Mouse (Mus musculus) limb, embryonic 10.5 days (tissue): ENCODE data around the gene Fez1. TPM values are rescaled to one million over a fixed set of nuclear protein-coding genes. Genes with fewer than 3 reads are reported as not detected.

ENCODE experiments used
- DNase-seq: peaks from one replicate; pipeline ENCODE4 v3.0.0-alpha.2; 2017; ENCODE audit warnings: low spot score
- H3K27ac ChIP-seq: fragments of 300-500 bp; sonication (generic); 2 replicates; pipeline ENCODE4 v1.5.1; 2016; ENCODE audit warnings: mild to moderate bottlenecking
- H3K27me3 ChIP-seq: fragments of 300-500 bp; sonication (generic); 2 replicates; pipeline ENCODE4 v1.6.1; 2016; ENCODE audit warnings: low read depth, mild to moderate bottlenecking; ENCODE audit not compliant: poor library complexity, severe bottlenecking
- H3K36me3 ChIP-seq: fragments of 300-500 bp; sonication (generic); 2 replicates; pipeline ENCODE4 v1.6.1; 2016; ENCODE audit warnings: mild to moderate bottlenecking, moderate library complexity
- H3K4me1 ChIP-seq: fragments of 300-500 bp; sonication (generic); 2 replicates; pipeline ENCODE4 v1.6.1; 2016
- H3K4me3 ChIP-seq: fragments of 300-500 bp; sonication (generic); 2 replicates; pipeline ENCODE4 v1.5.1; 2016; ENCODE audit warnings: mild to moderate bottlenecking, moderate library complexity
- H3K9me3 ChIP-seq: fragments of 300-500 bp; sonication (generic); replicated peaks from 2 replicates; pipeline ENCODE4 v1.6.1; 2016; ENCODE audit warnings: mild to moderate bottlenecking
- WGBS: fragments of 180-500 bp; shearing (Covaris S2); methylation state at CpG from one replicate; pipeline ENCODE4 v1.1.7; 2016; 5-methylcytosine and 5-hydroxymethylcytosine counted together
- polyA plus RNA-seq: library from polyadenylated mRNA; unstranded; fragments of >200 nt; fragmentation: Nextera tagmentation; extraction: Ambion mirVana; gene quantifications from 2 replicates; pipeline ENCODE4 v1.2.1, GENCODE M21; 2016

Gene Fez1
- polyA plus RNA-seq, 1 experiment from 2014 or later = 10.0 TPM

DNA sequence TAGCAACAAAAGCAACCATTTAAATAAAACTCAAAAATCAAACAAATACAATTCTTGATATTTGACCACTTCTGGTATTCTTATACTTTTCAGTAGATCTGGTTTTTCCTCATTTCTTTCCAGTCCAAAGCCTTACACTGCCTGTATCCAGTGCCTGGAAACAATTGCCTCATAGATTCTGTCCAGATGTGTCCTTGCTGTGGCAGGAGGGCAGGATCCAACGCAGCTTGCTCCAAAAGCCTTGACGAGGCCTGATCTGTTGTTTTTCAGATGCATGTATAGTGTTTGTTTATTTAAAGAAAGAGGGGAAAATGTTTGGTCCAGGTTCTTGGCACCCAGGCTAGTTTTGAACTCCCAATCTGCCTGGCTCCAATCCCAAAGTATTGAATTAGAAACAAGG lies 34.7 kb downstream of the Fez1 start:
- no peaks in the 10 kb centered on the region for H3K36me3 ChIP-seq

DNA sequence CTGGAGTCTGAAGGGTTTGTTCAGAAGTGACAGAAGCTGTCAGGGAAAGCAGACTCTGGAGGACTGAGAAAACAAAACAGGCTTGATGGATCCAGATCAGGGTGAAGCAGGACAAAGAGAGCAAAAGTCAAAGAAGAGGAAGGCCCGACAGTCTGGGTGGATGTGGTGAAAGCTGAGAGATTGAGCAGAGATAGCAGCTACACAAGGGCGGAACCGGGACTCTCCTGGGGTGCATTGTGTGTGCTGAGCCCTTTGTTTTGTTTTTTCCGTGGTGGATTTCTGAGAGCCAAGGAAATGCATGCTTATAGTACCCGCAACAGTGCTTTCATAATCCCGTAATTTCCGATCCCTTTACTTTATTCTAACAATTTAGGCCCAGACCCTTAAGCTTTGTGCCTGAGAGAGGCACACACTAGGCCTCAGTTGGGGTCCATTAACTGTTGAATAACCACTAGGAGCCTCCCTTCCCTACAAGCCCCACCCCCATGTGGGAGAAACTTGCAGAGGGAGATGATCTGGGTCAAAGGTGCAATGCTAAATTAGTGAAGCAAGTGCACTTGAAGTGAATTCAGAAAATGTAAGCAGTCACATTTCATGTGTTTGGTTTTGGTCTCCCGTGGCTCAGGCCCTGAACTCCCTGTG lies 35.9 kb downstream of the Fez1 start:
- H3K4me1 ChIP-seq = no peaks in the 10 kb centered on the region
- no peaks in the 10 kb centered on the region for H3K27me3 ChIP-seq
- no peak overlapping the region for H3K4me3 ChIP-seq
- WGBS = 53% methylated on average over 8 of the region's 8 CpGs
- H3K9me3 ChIP-seq = no peaks in the 10 kb centered on the region
- H3K27ac ChIP-seq = no peak overlapping the region
- no peaks in the 10 kb centered on the region for H3K36me3 ChIP-seq
- no peak for DNase-seq

More for the DNA sequence above, 34.7 kb downstream of the Fez1 start:
- H3K4me3 ChIP-seq = no peak overlapping the region
- H3K4me1 ChIP-seq = no peaks in the 10 kb centered on the region
- H3K27me3 ChIP-seq = no peaks in the 10 kb centered on the region
- no peak for DNase-seq
- no peaks in the 10 kb centered on the region for H3K9me3 ChIP-seq
- no peak overlapping the region for H3K27ac ChIP-seq
- WGBS = 46% methylated on average over 2 of the region's 2 CpGs

DNA sequence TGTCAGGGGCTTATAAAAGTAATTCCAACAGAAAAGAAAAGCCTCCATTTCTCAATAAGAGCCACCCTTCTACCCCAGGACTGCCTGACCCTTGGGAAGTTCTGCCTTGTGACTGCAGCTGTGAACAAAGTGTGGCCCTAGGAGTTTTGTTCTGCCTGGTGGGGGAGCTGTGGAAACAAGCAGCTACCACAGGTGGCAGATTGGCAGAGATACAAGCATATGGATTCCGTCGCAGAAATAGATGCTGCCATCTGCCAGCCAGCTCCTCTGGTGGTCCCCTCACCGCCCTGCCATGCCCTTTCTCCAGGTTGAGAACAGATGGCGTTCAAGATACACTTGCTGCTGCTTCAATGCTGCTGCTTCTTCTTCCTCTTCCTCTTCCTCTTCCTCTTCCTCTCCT lies 37.0 kb downstream of the Fez1 start:
- Histone ChIP-seq H3K4me1 (no peaks in the 10 kb centered on the region), H3K27ac (no peak overlapping the region), H3K4me3 (no peak overlapping the region), H3K27me3 (no peaks in the 10 kb centered on the region), H3K9me3 (no peaks in the 10 kb centered on the region), H3K36me3 (no peaks in the 10 kb centered on the region)
- 42% methylated on average over 4 of the region's 4 CpGs for WGBS
- no peak for DNase-seq

DNA sequence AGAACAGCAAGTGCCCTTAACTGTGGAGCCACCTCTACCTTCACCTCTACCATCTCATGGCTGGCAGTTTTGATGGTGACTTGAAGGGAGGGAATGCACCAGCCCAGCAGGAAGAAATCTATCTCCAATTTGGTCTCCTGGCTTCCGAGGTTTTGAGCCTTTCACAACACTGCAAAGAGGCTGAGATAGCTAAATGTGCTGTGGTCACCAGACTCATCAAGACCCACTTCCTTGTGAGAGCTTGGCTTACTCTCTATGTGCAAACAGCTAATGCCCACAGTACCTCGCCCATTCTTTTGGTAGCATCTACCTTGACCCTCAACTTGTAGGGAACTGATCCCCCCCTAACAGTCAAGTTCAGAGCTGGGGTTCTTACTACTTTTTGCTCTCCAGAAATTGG lies 40.9 kb downstream of the Fez1 start:
- no peak for DNase-seq
- H3K27ac ChIP-seq = no peak overlapping the region
- H3K4me1 ChIP-seq = peaks cover 8% of the 10 kb centered on the region
- H3K4me3 ChIP-seq = no peak overlapping the region
- no peaks in the 10 kb centered on the region for H3K36me3 ChIP-seq
- 86% methylated on average over 2 of the region's 2 CpGs for WGBS
- no peaks in the 10 kb centered on the region for H3K9me3 ChIP-seq
- no peaks in the 10 kb centered on the region for H3K27me3 ChIP-seq

DNA sequence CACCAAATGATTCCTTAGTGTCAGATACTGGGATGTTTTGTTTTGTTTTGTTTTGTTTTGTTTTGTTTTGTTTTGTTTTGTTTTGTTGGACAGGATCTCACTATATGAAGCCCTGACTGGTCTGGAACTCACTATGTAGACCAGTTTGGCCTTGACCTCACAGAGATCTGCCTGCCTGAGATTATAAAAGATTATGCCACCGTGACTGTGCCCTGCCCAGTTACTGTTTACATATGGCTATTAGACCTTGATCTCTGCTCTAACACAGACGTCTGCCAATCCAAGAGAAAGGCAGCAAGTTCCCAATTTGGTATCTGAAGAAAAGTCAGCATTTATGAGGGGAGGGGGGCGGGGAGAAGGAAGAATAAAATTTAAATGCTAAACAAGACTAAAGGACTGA lies 42.0 kb downstream of the Fez1 start:
- WGBS = 66% methylated on average over 3 of the region's 3 CpGs
- H3K4me1 ChIP-seq = peaks cover 8% of the 10 kb centered on the region
- no peaks in the 10 kb centered on the region for H3K9me3 ChIP-seq
- no peaks in the 10 kb centered on the region for H3K27me3 ChIP-seq
- DNase-seq = no peak
- no peak overlapping the region for H3K27ac ChIP-seq
- H3K4me3 ChIP-seq = no peak overlapping the region
- H3K36me3 ChIP-seq = no peaks in the 10 kb centered on the region

DNA sequence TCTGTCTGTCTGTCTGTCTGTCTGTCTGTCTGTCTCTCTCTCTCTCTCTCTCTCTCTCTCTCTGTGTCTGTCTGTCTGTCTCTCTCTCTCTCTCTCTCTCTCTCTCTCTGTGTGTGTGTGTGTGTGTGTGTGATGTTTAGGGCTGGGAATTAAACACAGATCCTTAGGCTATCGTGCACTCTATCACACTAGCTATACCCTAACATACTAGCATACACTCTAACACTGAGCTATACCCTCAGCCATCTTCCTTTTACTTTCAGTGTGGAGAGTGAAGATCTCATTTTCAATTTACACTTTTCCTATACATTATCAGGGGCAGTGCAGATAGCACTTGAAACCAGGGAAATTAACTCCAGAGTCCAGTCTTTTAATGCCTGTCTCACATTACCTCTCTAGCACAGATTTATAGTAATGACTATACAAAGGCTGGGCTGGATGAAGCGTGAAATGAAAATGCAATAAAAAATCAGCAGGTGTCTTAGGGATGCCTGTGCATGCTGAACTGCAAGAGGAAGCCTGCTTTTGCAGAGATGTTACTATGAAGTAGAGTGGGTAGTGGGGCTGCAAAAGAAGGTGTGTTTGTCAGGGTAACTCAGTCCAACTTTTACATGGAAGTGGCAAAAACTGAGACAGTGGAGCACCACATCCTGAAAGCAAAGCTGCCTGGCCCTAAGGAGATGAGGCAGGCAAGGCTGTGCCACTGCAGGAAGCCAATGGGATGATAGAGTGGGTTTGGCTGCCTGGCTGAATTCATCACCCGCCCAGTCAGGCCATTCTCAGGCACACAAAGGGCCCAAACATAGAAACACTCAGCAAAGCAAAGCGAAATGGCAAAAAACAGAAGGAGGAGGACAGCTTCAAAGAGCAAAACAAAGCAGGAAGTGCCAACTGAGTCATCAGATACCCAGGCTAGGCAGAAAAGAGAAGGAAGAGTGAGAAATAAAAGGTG lies 43.5 kb downstream of the Fez1 start:
- Histone ChIP-seq H3K36me3 (no peaks in the 10 kb centered on the region), H3K9me3 (no peaks in the 10 kb centered on the region), H3K27me3 (no peaks in the 10 kb centered on the region), H3K27ac (no peak overlapping the region), H3K4me3 (no peak overlapping the region), H3K4me1 (peaks cover 8% of the 10 kb centered on the region)
- DNase-seq = no peak
- WGBS = 49% methylated on average over 4 of the region's 4 CpGs

DNA sequence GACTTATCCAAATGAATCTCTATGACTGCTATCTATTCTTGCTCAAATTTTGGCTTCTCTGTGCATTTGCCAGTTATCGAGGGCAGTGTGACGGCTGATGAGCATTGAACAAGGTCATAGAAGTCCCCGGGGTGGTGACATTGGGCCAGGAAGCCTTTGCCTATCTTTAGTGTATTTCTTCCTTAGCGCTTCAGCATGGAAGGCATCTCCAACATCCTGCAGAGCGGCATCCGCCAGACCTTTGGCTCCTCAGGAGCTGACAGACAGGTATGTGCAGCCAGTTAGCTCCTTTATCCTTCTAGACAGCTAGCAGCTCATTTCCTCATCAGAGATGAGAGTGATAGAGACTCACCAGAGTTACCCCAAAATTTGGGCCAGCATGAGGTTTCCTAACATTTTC lies 47.0 kb downstream of the Fez1 start:
- H3K27me3 ChIP-seq = no peaks in the 10 kb centered on the region
- peaks cover 8% of the 10 kb centered on the region for H3K4me1 ChIP-seq
- no peaks in the 10 kb centered on the region for H3K36me3 ChIP-seq
- H3K4me3 ChIP-seq = no peak overlapping the region
- no peaks in the 10 kb centered on the region for H3K9me3 ChIP-seq
- no peak for DNase-seq
- H3K27ac ChIP-seq = no peak overlapping the region
- 89% methylated on average over 6 of the region's 6 CpGs for WGBS

DNA sequence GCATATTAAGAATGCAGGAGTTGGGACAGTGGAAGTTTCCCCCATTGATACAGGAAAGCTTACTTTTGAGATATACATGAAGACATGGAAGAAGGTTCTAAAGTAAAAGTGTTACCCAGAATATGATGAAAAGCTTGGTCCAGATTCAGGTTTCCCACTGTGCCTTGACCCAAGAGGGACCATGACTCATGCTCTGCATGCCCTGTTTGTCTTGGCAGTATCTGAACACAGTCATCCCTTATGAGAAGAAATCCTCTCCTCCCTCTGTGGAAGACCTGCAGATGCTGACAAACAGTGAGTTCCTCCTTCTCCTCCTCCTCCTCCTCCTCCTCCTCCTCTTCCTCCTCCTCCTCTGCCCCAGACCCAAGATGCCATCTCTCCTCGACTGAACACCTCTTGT lies 48.6 kb downstream of the Fez1 start:
- Histone ChIP-seq H3K4me3 (no peak overlapping the region), H3K4me1 (peaks cover 3% of the 10 kb centered on the region), H3K9me3 (no peaks in the 10 kb centered on the region), H3K27ac (no peak overlapping the region), H3K27me3 (no peaks in the 10 kb centered on the region), H3K36me3 (no peaks in the 10 kb centered on the region)
- DNase-seq = no peak
- 22% methylated on average over 1 of the region's 1 CpGs for WGBS

DNA sequence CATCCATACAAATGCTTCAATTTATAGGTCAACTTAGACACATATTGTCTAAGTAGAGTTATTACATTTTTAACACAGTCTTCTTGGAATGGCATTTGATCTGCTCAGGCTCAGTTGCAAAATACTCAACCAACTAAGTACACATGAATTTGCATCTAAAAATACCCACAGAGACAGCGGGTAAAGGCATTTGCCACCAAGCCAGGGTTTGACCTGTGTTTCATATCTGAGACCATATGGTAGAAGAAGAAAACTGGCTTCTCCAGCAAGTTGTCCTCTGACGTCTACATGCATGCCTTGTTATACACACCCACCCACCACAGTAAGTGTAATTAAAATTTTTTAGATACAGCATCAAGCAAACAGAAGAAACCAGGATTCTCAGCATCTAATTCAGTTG lies 52.1 kb downstream of the Fez1 start:
- no peak overlapping the region for H3K4me3 ChIP-seq
- H3K36me3 ChIP-seq = no peaks in the 10 kb centered on the region
- H3K4me1 ChIP-seq = no peaks in the 10 kb centered on the region
- no peaks in the 10 kb centered on the region for H3K27me3 ChIP-seq
- WGBS = 81% methylated on average over 2 of the region's 2 CpGs
- no peaks in the 10 kb centered on the region for H3K9me3 ChIP-seq
- no peak overlapping the region for H3K27ac ChIP-seq
- DNase-seq = no peak

DNA sequence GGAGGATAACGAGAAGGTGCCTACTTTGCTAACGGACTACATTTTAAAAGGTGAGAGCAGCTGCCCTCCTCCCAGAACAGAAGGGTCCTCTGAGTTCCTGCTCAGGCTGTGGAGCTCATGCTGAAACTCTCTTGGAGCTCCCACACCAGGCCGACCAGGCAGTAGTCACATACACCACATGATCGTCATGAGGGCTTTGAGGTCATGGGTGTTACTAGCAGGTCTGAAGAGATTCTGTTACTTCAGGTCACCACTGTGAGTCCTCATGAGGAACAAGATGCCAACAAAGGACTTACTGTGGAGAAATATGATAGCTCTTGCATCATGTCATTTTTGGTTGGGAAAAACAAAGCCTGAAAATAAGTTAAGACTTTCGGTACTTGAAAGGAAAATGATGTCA lies 54.6 kb downstream of the Fez1 start:
- Histone ChIP-seq H3K27ac (no peak overlapping the region), H3K9me3 (no peaks in the 10 kb centered on the region), H3K27me3 (no peaks in the 10 kb centered on the region), H3K4me1 (no peaks in the 10 kb centered on the region), H3K4me3 (no peak overlapping the region), H3K36me3 (no peaks in the 10 kb centered on the region)
- no peak for DNase-seq
- WGBS = 88% methylated on average over 5 of the region's 5 CpGs

DNA sequence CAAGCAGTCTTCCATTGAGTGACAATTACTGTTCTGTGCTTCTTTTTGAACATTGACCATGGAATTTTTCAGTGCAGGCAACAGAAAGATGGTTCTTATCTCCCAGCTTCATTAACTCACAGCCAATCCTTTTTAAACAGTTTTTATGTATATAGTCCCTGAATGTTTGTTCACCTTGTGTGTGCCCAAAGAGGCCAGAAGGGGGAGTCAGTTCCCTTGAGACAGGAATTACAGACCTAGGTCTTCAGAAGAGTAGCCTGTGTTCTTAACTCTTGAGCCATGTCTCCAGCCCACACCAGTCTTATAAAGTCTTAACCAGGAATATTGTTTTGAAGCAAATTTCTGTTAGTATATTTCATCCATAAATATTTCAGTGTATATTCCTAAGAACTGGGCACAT lies 55.1 kb downstream of the Fez1 start:
- Histone ChIP-seq H3K36me3 (no peaks in the 10 kb centered on the region), H3K9me3 (no peaks in the 10 kb centered on the region), H3K27me3 (no peaks in the 10 kb centered on the region), H3K4me1 (no peaks in the 10 kb centered on the region), H3K27ac (no peak overlapping the region), H3K4me3 (no peak overlapping the region)
- DNase-seq = no peak

DNA sequence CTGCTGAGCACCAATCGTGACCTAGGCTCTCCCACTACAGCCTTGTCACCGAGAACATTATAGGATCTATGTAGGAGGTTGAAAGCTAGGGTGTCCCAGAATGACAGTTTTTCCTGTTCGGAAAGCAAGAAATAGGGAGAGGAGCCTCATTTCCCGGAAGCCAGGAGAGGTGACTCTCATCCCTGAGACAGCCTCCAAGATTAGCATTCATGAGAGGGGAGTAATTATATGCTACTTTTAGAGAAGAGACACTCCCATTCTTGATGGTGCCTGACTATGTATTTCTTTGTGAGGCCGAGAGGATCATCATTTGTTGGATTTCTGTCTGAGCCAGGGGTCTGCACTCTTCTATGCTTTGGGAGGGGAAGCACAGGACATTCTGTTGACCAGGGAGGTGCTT lies 60.0 kb downstream of the Fez1 start:
- H3K4me3 ChIP-seq = no peak overlapping the region
- no peaks in the 10 kb centered on the region for H3K36me3 ChIP-seq
- H3K4me1 ChIP-seq = no peaks in the 10 kb centered on the region
- no peak overlapping the region for H3K27ac ChIP-seq
- no peak for DNase-seq
- H3K9me3 ChIP-seq = no peaks in the 10 kb centered on the region
- 74% methylated on average over 5 of the region's 5 CpGs for WGBS
- no peaks in the 10 kb centered on the region for H3K27me3 ChIP-seq

DNA sequence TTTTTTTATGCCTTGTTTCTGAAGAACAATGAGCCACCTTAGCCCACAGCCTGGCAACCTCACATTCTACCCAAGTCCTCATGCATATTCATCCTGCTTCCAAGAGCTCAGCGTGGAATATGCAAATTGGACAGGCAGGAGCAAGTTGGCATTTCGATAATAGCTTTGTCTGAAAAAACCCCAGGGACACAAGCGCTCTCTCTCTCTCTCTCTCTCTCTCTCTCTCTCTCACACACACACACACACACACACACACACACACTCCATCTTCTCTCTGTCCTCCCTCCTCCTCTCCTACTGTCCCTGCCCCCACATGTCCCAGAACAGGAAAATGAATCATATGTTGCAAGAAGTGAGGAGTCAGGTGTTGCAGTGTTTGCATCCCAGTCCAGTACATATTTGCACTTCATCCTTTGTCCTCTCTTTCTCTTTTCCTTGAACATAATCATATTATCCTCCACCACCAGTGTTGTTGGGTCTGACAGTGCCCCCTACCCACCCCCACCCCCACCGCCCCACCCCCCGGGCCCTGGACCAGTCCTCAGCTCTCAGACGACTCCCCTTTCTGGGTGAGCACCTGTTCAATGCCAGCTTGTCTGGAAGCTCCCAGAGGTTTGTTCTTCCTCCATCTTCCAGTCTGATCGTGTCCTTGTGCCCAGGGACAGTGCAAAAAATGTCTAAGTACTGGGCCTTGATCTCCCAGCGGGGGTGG lies 60.5 kb downstream of the Fez1 start:
- 51% methylated on average over 8 of the region's 8 CpGs for WGBS
- DNase-seq = no peak
- Histone ChIP-seq H3K9me3 (no peaks in the 10 kb centered on the region), H3K27me3 (no peaks in the 10 kb centered on the region), H3K4me3 (no peak overlapping the region), H3K4me1 (no peaks in the 10 kb centered on the region), H3K27ac (no peak overlapping the region), H3K36me3 (no peaks in the 10 kb centered on the region)
